Mouse (Mus musculus) yolk sac, embryonic 10.5 days (tissue): Measurements from ENCODE around the gene Olfr549.

ENCODE experiments used
- DNase-seq: peaks from one replicate; pipeline ENCODE4 v3.0.0-alpha.2; 2017; ENCODE audit warnings: low spot score

Olfr549 gene

GRCm38 (mm10) chr7:102549570-102549969, at the start of gene Olfr549:
Gene Olfr549 (plus strand): TSS chr7:102549870.
- DNase-seq: no peak

DNA sequence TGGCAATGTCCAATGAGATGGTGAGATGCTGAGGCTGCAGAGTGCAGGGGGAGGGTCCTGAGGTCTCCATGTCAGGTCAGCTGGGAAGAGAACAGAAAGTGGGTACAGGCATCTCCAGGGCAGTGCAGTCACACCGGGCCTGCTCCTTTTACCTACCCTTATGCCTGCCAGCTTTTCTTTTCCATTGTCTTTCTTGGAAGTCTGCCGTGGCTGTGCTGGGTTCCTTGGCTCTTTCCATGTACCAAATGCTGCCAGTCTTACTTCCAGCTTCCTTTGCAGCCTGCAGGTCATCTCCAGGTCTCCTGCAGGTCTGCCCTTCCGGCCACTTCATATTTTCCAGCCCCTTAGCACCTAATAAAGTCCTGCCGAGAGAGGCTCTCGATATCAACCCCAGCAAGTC, 47.7 kb upstream of the Olfr549 start:
- DNase-seq: no peak

DNA sequence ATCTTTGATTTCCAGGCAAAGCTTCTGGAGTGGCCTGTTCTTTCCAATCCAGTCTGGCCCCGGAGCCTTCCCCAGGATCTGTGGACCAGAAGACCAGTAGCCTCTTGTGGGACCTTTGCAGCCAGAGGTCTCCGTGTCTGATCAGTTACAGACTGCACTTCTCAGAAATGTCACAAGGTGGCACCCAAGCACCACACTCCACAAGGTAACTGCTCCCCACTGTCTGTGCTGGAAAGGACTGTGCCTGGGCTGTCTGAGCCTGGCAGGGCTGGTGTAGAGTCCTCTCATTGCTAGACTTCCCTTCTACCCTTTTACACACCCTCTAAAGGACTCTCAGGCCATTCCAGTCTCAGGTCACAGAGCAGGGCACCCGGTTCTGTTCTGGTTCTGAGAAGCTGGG, 42.8 kb upstream of the Olfr549 start:
- DNase-seq: peak; percentile 41

GRCm38 (mm10) chr7:102508066-102508465, 41.6 kb upstream of the Olfr549 start:
- DNase-seq: no peak

DNA sequence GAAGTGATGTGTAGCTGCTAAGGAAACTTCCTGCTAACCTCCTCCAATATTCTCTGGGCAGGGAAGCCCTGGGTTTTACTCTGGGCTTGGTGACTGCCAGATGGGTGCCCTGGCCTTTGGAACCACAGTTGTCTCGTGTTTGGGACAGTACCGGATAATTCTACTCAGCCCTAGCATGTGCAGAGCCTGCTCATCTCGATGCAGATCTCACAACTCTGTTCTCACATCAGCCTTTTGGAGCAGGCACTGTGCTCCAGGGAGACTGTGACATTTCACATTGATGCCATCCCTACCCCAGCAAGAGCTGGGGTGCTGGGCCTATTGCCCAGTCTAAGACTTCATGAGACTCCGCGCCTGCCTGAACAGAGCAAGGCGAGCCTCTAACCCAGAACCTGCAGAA, 41.0 kb upstream of the Olfr549 start:
- DNase-seq: no peak

GRCm38 (mm10) chr7:102509726-102510125, 39.9 kb upstream of the Olfr549 start:
- DNase-seq: no peak

DNA sequence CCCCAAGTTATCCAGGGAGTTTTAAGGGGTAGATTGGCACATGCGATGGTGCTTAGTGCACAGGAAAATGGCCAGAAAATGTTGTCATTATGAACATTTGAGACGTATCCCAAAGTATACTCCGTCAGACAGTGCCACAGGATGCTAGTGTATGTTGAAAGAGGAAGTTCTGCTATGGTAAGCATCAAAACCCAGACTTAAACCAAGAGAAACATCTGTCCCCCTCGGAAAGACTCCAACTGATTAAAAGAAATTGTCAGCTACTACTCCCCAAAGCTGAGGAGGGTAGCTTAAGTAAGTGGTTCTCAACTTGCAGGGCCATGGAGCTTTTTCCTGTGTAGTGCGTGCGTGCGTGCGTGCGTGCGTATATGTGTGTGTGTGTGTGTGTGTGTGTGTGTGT, 37.7 kb upstream of the Olfr549 start:
- no peak for DNase-seq

DNA sequence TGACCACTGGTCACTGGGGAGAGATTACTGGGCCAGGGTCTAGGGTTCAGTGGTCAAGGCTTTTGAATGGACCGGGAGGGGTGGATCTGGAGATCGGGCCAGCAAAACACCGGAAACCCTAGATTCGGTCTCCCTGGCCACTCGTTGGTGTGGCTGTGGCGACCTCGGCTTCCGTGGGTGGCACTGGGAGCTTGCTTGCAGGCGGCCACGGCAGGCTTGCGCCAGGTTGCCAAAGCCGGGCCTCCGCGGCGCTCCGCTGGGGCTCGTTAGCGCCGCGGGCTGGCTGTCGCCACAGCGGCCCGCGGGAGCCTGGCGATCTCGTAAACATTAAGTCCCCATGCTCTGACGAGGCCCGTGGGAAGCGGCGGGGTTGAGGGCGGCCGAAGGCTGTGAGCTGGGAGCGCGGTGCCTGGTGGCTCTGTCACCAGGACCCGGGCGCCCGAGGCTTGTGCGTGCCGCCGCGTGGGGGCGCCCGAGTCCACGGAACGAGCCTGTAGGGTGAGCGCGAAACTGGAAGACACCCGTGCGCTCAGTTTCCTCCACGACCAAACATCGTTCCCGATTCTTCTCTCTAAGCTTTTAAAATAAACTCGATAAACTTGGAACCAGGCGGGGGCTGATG, 36.7 kb upstream of the Olfr549 start:
- peak; percentile 72 for DNase-seq

DNA sequence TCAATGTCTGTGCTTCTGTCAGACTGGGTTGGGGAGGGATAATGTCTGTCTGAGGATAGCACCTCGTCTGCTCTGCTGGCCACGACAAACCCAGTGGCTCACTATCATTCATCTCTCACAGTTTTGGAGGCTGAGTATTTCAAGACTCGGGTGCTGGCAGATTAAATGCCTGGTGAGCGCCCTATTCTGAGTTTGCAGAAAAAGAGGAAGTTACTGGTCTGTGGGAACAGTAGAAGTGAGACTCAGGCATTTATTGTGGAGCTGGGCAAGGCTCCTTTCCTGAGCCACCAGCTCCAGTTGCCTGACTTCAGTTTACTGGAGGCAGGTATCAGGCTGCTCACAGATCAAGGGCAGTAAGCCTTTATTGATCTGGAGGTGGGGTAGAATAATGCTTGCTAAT, 35.5 kb upstream of the Olfr549 start:
- no peak for DNase-seq

GRCm38 (mm10) chr7:102516261-102517050, 33.2 kb upstream of the Olfr549 start:
- DNase-seq: no peak

GRCm38 (mm10) chr7:102517051-102517335, 32.7 kb upstream of the Olfr549 start:
- no peak for DNase-seq

GRCm38 (mm10) chr7:102529052-102529451, 20.6 kb upstream of the Olfr549 start:
- no peak for DNase-seq

DNA sequence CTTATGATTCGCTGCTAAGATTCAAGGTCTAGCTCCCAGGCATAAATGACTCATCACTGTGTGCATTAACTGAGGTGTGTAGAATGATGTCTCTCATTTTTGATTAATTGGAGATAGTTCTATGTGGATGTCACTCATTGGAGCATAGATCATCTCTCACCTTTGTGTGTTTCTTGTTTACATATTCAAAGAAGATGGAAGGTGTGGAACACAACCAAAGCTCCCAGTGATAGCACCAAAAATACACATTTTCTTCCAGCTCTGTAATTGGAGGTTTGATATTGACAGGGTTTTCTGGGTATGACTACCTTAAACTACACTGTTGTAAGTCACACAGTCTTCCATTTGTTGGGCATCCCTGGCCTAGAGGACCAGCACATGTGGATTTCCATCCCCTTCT, 15.2 kb upstream of the Olfr549 start, which contains the start of gene Olfr547:
TSS of gene Olfr547 (plus strand) at position 301 of the 400 bp plus-strand sequence.
- DNase-seq: no peak

GRCm38 (mm10) chr7:102540596-102540995, 9.1 kb upstream of the Olfr549 start, which contains the start of gene Olfr548-ps1:
Gene Olfr548-ps1 (plus strand): TSS chr7:102540896.
- DNase-seq: no peak

DNA sequence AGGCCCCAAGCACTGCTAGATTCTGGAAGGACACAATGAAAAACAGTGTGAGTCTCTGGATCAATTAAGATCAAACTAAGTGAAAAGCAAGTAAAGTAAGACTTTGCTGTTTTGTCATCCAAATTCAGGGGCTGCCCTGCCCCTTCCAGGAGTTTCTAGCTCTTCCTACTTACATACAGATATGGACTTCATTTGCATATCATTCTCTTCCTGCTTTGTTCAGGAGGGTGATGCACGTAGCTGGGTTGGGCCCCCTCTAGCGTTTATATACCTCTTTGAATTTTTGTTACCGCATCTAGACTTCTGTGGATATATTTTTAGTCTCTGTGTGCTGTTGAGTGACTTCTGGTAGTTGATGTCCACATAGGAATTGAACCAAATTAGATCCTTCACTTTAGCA, 8.4 kb upstream of the Olfr549 start:
- no peak for DNase-seq

DNA sequence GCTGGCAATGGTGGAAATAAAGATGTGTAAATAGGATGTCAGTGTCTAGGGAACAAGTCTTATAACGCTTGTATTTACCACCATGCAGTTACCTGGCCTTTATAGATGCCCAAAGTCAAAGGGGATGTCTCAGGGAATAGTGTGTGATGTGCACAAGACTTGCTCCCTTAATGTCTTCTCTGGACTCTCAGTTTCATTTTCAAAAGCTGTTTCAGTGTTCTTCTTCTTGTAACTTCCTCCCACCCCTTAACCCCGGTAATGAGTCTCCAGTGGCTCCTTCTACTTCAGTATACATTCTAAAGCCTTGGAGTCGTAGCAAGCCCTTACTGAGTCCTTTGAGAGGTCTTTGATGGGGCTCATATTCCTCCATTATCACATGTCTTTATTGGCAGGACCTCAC, 3.6 kb downstream of the Olfr549 start:
- no peak for DNase-seq

DNA sequence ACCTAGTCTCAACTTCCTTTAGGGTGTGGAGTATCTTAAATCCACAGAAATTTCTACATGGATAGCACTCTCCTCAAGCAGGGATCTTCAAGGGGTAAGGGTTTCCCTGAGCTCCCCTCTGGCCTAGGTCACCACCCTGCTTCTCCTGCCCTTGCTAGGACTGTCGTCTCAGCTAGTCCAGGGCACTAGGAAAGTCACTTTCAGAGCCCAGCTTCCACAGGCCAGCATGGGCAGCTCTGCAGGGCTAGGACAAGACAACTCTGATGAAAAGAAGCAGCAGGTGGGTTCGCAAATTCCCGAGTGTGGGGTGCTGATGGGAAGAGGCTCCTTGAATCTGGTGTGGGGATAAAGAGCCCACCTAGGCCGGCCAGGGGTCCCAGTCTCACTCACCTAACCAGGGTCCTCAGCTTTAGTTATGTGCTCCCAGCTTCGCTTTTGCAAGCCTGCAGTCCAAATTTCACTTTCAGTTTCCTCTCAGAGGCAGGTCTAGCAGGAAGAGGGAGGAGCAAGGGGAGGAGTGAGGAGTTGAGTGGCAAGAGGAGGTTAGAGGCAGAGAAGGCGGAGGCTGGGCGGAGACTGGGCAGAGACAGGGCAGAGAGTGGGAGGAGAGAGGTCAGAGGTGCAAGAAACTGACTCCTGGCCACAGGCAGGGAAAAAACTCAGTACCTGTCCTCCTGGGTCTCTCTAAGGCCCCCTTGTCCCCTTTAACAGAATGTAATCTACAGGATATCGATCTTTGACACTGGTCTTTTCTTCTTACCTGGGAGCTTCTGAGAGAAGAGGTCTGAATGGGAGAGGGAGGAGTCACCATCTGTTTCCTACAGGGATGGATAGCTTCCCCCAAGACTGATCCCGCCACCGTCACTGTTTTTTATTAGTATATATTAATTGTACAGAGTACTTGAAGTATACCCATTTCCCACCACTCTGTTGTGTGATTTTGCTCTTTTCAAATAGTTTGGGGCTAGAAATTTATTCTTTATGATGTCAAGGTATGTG, 15.6 kb downstream of the Olfr549 start, which contains the start of gene Trim21:
TSS of gene Trim21 (minus strand) at position 488 of the 999 bp plus-strand sequence.
- DNase-seq: peak; percentile 90

DNA sequence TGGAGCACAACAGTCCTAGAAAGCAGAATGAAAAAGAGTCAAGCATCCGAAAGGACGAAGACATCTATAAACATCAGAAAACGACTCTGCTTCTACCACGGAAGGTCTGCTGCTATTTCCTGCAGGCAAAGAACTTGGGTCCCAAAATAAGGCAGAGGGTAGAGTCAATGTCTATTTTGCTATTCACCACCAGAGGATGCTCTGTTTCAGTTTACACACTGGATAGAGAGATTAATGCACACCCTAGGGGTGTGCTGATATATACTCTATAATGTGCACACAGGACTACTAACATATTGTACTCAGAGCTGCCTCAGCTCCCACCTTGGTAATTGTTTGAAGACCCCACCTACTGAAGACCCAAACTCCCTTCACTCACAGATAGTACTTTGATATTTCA, 16.5 kb downstream of the Olfr549 start:
- DNase-seq: no peak

- DNase-seq: no peak
These were observed 21.5 kb downstream of the Olfr549 start, which contains the start of gene Olfr550 for GRCm38 (mm10) chr7:102571142-102571541. Gene Olfr550 (plus strand): TSS chr7:102571442.

- DNase-seq: no peak
These were observed 23.6 kb downstream of the Olfr549 start for GRCm38 (mm10) chr7:102573174-102573830.

GRCm38 (mm10) chr7:102575998-102576397, 26.3 kb downstream of the Olfr549 start:
- no peak for DNase-seq

- no peak for DNase-seq
These were observed 42.1 kb downstream of the Olfr549 start, which contains the start of gene Olfr551 for GRCm38 (mm10) chr7:102591786-102592185. Gene Olfr551 (minus strand): TSS chr7:102591886.
